Comparison of ENCODE assay signal across 8 mouse cellular contexts in the genomic region with DNA sequence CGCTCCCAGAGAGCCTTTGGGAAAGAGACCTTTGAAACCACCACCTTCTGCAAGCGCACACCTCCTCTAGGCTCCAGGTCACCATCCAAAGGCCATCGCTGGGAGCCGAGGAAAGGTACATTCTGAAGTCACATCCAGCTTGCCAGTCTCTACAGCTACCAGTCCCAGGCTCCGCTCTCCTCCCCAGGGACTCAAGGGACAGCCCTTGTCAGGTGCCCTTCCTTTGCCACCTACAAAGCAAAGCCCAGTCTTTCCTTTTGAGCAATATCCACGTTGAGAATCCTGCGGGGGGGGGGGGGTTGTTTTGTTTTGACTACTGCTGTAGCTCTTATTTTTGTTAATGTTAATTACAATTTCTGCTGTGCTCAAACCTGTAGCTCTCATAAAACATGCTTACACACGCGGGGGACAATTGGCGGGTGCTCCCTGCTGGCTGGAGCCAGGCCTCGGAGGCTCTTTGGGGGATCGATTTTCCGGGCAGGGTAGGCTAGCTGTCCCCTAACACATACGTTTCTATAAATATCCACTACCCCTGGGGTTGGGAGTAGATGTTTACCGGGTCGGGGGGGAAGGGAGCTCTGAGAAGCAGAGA. TPM values are rescaled to one million over a fixed set of nuclear protein-coding genes. Genes with fewer than 3 reads are reported as not detected.
DNase-seq lines count a peak whose midpoint lies in the region; ATAC-seq and TF ChIP-seq lines count a peak whose summit lies in the region.

No protein-coding gene starts in this region.

- H3K9me3 ChIP-seq in lung, embryonic 14.5 days (ENCODE audit: low read depth, low read length): no peaks in the 10 kb centered on the region
- H3K9me3 ChIP-seq in heart, embryonic 13.5 days: no peaks in the 10 kb centered on the region
- H3K9me3 ChIP-seq in neural tube, embryonic 12.5 days: no peaks in the 10 kb centered on the region

- H3K27ac ChIP-seq in lung, embryonic 14.5 days (ENCODE audit: low read depth): peak overlapping the region; percentile 96
- 0 out of 2 replicates have a peak overlapping the region, but pooled peaks have one; percentile 2 for H3K27ac ChIP-seq in bone marrow macrophage, adult 2 months (ENCODE audit: insufficient read depth, low read depth, low read length)
- peak overlapping the region; percentile 97 for H3K27ac ChIP-seq in heart, embryonic 13.5 days (replicated peaks)
- no peak overlapping the region for H3K27ac ChIP-seq in neural tube, embryonic 12.5 days

- WGBS in lung, embryonic 14.5 days: 10% methylated on average over 16 of the region's 16 CpGs
- WGBS in heart, embryonic 13.5 days: 7% methylated on average over 16 of the region's 16 CpGs
- WGBS in neural tube, embryonic 12.5 days: 12% methylated on average over 16 of the region's 16 CpGs

- intact Hi-C loops in left cerebral cortex, postnatal 14 days (cut with DNase I): loop anchor here (5.0 to 10.0 kb wide), 3 partner anchors 83 to 275 kb away; no protein-coding TSS in a partner anchor

- H3K4me1 ChIP-seq in lung, embryonic 14.5 days (ENCODE audit: insufficient read depth): peaks cover 22% of the 10 kb centered on the region
- peaks cover 28% of the 10 kb centered on the region for H3K4me1 ChIP-seq in bone marrow macrophage, adult 2 months (ENCODE audit: control insufficient read depth, insufficient read depth, low read length)
- peaks cover 55% of the 10 kb centered on the region for H3K4me1 ChIP-seq in heart, embryonic 13.5 days
- H3K4me1 ChIP-seq in neural tube, embryonic 12.5 days: peaks cover 33% of the 10 kb centered on the region

- TF ChIP-seq CTCF in lung, embryonic 14.5 days (IDR thresholded peaks at IDR 0.05; ENCODE audit: low read depth): no peak
- no peak for TF ChIP-seq CTCF in bone marrow macrophage, adult 2 months (IDR thresholded peaks at IDR 0.05; ENCODE audit: low read depth, low read length)

- TF ChIP-seq POLR2A in bone marrow macrophage, adult 2 months (IDR thresholded peaks at IDR 0.05; ENCODE audit: borderline replicate concordance, low read depth, low read length): no peak

- ATAC-seq in lung, embryonic 14.5 days (ENCODE audit: insufficient read depth): no peak
- no peak for ATAC-seq in heart, embryonic 13.5 days (ENCODE audit: extremely low read depth, insufficient number of reproducible peaks, low FRiP score, low TSS enrichment)
- peak; percentile 2; the same call in 1 of the 2 replicates for ATAC-seq in neural tube, embryonic 12.5 days (ENCODE audit: low FRiP score, low read depth)

- H3K4me3 ChIP-seq in lung, embryonic 14.5 days (ENCODE audit: low read depth, low read length): peak overlapping the region; percentile 96
- H3K4me3 ChIP-seq in bone marrow macrophage, adult 2 months (ENCODE audit: insufficient read depth, low read length): peak overlapping the region; percentile 92
- peak overlapping the region; percentile 99 for H3K4me3 ChIP-seq in heart, embryonic 13.5 days
- H3K4me3 ChIP-seq in neural tube, embryonic 12.5 days: peak overlapping the region; percentile 97

- peaks cover 28% of the 10 kb centered on the region for H3K36me3 ChIP-seq in lung, embryonic 14.5 days (ENCODE audit: insufficient read depth)
- peaks cover 37% of the 10 kb centered on the region for H3K36me3 ChIP-seq in heart, embryonic 13.5 days
- peaks cover 28% of the 10 kb centered on the region for H3K36me3 ChIP-seq in neural tube, embryonic 12.5 days

- DNase-seq in lung, embryonic 14.5 days: peak; percentile 43
- DNase-seq in lung, adult 18-20 months: no peak
- peak; percentile 57 for DNase-seq in kidney, postnatal 14 days
- DNase-seq in left cerebral cortex, postnatal 14 days (ENCODE audit: low spot score in 2 of 2): no peak
- DNase-seq in right cerebral cortex, postnatal 36 days (ENCODE audit: low spot score in 2 of 2): no peak

- H3K9ac ChIP-seq in lung, embryonic 14.5 days: peak overlapping the region; percentile 98
- H3K9ac ChIP-seq in heart, embryonic 13.5 days: peak overlapping the region; percentile 100
- H3K9ac ChIP-seq in neural tube, embryonic 12.5 days: peak overlapping the region; percentile 98

- H3K4me2 ChIP-seq in lung, embryonic 14.5 days: peak overlapping the region; percentile 98
- peak overlapping the region; percentile 98 for H3K4me2 ChIP-seq in heart, embryonic 13.5 days
- peak overlapping the region; percentile 94 for H3K4me2 ChIP-seq in neural tube, embryonic 12.5 days (replicated peaks)

- no peaks in the 10 kb centered on the region for H3K27me3 ChIP-seq in lung, embryonic 14.5 days (ENCODE audit: insufficient read depth, low read length)
- H3K27me3 ChIP-seq in heart, embryonic 13.5 days (replicated peaks): no peaks in the 10 kb centered on the region
- no peaks in the 10 kb centered on the region for H3K27me3 ChIP-seq in neural tube, embryonic 12.5 days (replicated peaks)

RNA-seq across cellular contexts. Expression of gene Dyrk2, which starts 2.6 kb away (rescaled TPM):
- 10.9 TPM in 2 replicates for polyA plus RNA-seq in lung, embryonic 14.5 days (2014; fragmentation: Nextera tagmentation; extraction: Ambion mirVana)
- polyA plus RNA-seq in bone marrow macrophage, adult 2 months (2012; ENCODE audit: insufficient read depth, insufficient read length, missing spikeins): 26.7 and 37.5 TPM in 2 replicates
- polyA plus RNA-seq in heart, embryonic 13.5 days (2015; fragmentation: Nextera tagmentation; extraction: Ambion mirVana): 8.4 and 9.2 TPM in 2 replicates
- polyA plus RNA-seq in neural tube, embryonic 12.5 days (2016; fragmentation: Nextera tagmentation; extraction: Ambion mirVana): 12.8 and 14.0 TPM in 2 replicates
- 10 to 100 TPM; 71.5 to 73.7 TPM for total RNA-seq in left cerebral cortex, postnatal 14 days (2021)

Comparison
In these comparisons a context has a peak if more than half of its experiments do, and no peak if none do; other contexts are left out.
1. DNase-seq: peak in lung, embryonic 14.5 days (single experiment) and kidney, postnatal 14 days (single experiment); none in lung, adult 18-20 months (0 of 2), left cerebral cortex, postnatal 14 days (0 of 2) and right cerebral cortex, postnatal 36 days (0 of 2).
2. Peak in every context shown above with its lines, with median percentiles within 50 percentile points of each other: H3K4me2 ChIP-seq, H3K4me3 ChIP-seq and H3K9ac ChIP-seq.